Mouse (Mus musculus) midbrain, postnatal 0 days (tissue): Measurements from ENCODE around the gene Dgkh. TPM values are rescaled to one million over a fixed set of nuclear protein-coding genes. Genes with fewer than 3 reads are reported as not detected.

ENCODE experiments used
- ATAC-seq: fragments of 200-750 bp; cut with Nextera tagmentation; 2 replicates; pipeline ENCODE4 v1.8.0; 2017; ENCODE audit warnings: moderate number of reproducible peaks, mild to moderate bottlenecking, moderate TSS enrichment, moderate library complexity; ENCODE audit not compliant: low FRiP score
- DNase-seq: peaks from one replicate; pipeline ENCODE4 v3.0.0-alpha.2; 2015; ENCODE audit warnings: low spot score
- H3K27ac ChIP-seq: fragments of 300-500 bp; sonication (generic); 2 replicates; pipeline ENCODE4 v1.5.1; 2014; ENCODE audit warnings: low read depth, mild to moderate bottlenecking, low read length, mixed read lengths
- H3K27me3 ChIP-seq: fragments of 300-500 bp; sonication (generic); 2 replicates; pipeline ENCODE4 v1.6.1; 2014; ENCODE audit warnings: low read length, control low read depth, mixed read lengths; ENCODE audit not compliant: insufficient read depth
- H3K36me3 ChIP-seq: fragments of 300-500 bp; sonication (generic); 2 replicates; pipeline ENCODE4 v1.6.1; 2014; ENCODE audit warnings: low read length, control low read depth, mixed read lengths; ENCODE audit not compliant: insufficient read depth
- H3K4me1 ChIP-seq: fragments of 300-500 bp; sonication (generic); 2 replicates; pipeline ENCODE4 v1.6.1; 2014; ENCODE audit warnings: mild to moderate bottlenecking, control low read depth, antibody characterized with exemption, low read length, mixed read lengths; ENCODE audit not compliant: insufficient read depth
- H3K4me2 ChIP-seq: fragments of 300-500 bp; sonication (generic); 2 replicates; pipeline ENCODE4 v1.6.1; 2014; ENCODE audit warnings: low read depth, mild to moderate bottlenecking, low read length, mixed read lengths; ENCODE audit not compliant: poor library complexity, severe bottlenecking
- H3K4me3 ChIP-seq: fragments of 300-500 bp; sonication (generic); 2 replicates; pipeline ENCODE4 v1.5.1; 2014; ENCODE audit warnings: low read depth, mild to moderate bottlenecking, low read length, moderate library complexity
- H3K9ac ChIP-seq: fragments of 300-500 bp; sonication (generic); replicated peaks from 2 replicates; pipeline ENCODE4 v1.6.1; 2014; ENCODE audit warnings: mild to moderate bottlenecking, low read length, moderate library complexity, mixed read lengths; ENCODE audit not compliant: poor library complexity, severe bottlenecking
- H3K9me3 ChIP-seq: fragments of 300-500 bp; sonication (generic); 2 replicates; pipeline ENCODE4 v1.6.1; 2016; ENCODE audit warnings: low read length, control low read depth
- CTCF ChIP-seq: IDR thresholded peaks from 2 replicates; pipeline ENCODE4 v1.5.1; 2016; ENCODE audit warnings: antibody characterized with exemption, mild to moderate bottlenecking
- WGBS: fragments of 180-500 bp; shearing (Covaris S2); extraction: QIAGEN DNeasy Blood & Tissue Kit; methylation state at CpG from one replicate; pipeline ENCODE4 v1.1.7; 2014; 5-methylcytosine and 5-hydroxymethylcytosine counted together
- polyA plus RNA-seq: library from polyadenylated mRNA; unstranded; fragments of >200 nt; fragmentation: Nextera tagmentation; extraction: Ambion mirVana; gene quantifications from 2 replicates; pipeline ENCODE4 v1.2.1, GENCODE M21; 2015
- total RNA-seq: library from RNA; depleted of rRNA; stranded (reverse); fragments of >200 nt; gene quantifications from 2 replicates; pipeline ENCODE4 v1.2.3, GENCODE M21; 2014

The Dgkh gene
- total and polyA plus RNA-seq, 2 experiments from 2014 or later: 2.8 to 15.3 TPM

- Histone ChIP-seq H3K4me1 (no peaks in the 10 kb centered on the region), H3K4me3 (no peak overlapping the region), H3K9ac (no peak overlapping the region), H3K27ac (no peak overlapping the region), H3K9me3 (no peaks in the 10 kb centered on the region), H3K4me2 (no peak overlapping the region), H3K27me3 (no peaks in the 10 kb centered on the region), H3K36me3 (no peaks in the 10 kb centered on the region)
- no peak for TF ChIP-seq CTCF
- 82% methylated on average over 7 of the region's 7 CpGs for WGBS
- DNase-seq (no peak), ATAC-seq (no peak)
These were observed 77.5 kb downstream of the Dgkh start for GRCm38 (mm10) chr14:78654939-78655556.

- Histone ChIP-seq H3K4me2 (no peak overlapping the region), H3K27me3 (no peaks in the 10 kb centered on the region), H3K9me3 (no peaks in the 10 kb centered on the region), H3K36me3 (no peaks in the 10 kb centered on the region), H3K4me3 (no peak overlapping the region), H3K4me1 (no peaks in the 10 kb centered on the region), H3K27ac (no peak overlapping the region), H3K9ac (no peak overlapping the region)
- DNase-seq (no peak), ATAC-seq (no peak)
- WGBS: 80% methylated on average over 10 of the region's 10 CpGs
- no peak for TF ChIP-seq CTCF
These were observed 78.4 kb downstream of the Dgkh start for GRCm38 (mm10) chr14:78654196-78654595.

GRCm38 (mm10) chr14:78653333-78653732, 79.2 kb downstream of the Dgkh start:
- DNase-seq (no peak), ATAC-seq (no peak)
- no peak overlapping the region for H3K9ac ChIP-seq
- no peaks in the 10 kb centered on the region for H3K4me1 ChIP-seq
- no peak overlapping the region for H3K4me3 ChIP-seq
- H3K36me3 ChIP-seq: no peaks in the 10 kb centered on the region
- no peak overlapping the region for H3K4me2 ChIP-seq
- 92% methylated on average over 5 of the region's 5 CpGs for WGBS
- no peak overlapping the region for H3K27ac ChIP-seq
- peak; percentile 30; the same call in 1 of the 2 replicates for TF ChIP-seq CTCF
- H3K9me3 ChIP-seq: no peaks in the 10 kb centered on the region
- H3K27me3 ChIP-seq: no peaks in the 10 kb centered on the region

- Histone ChIP-seq H3K4me1 (no peaks in the 10 kb centered on the region), H3K4me2 (no peak overlapping the region), H3K27me3 (no peaks in the 10 kb centered on the region), H3K36me3 (no peaks in the 10 kb centered on the region), H3K4me3 (no peak overlapping the region), H3K9me3 (no peaks in the 10 kb centered on the region), H3K9ac (no peak overlapping the region), H3K27ac (no peak overlapping the region)
- WGBS: 67% methylated on average over 7 of the region's 7 CpGs
- DNase-seq (no peak), ATAC-seq (no peak)
- no peak for TF ChIP-seq CTCF
These were observed 80.9 kb downstream of the Dgkh start for GRCm38 (mm10) chr14:78651696-78652095.

- WGBS: 74% methylated on average over 9 of the region's 9 CpGs
- Histone ChIP-seq H3K9me3 (no peaks in the 10 kb centered on the region), H3K36me3 (no peaks in the 10 kb centered on the region), H3K4me3 (no peak overlapping the region), H3K27ac (no peak overlapping the region), H3K27me3 (no peaks in the 10 kb centered on the region), H3K4me2 (no peak overlapping the region), H3K4me1 (no peaks in the 10 kb centered on the region), H3K9ac (no peak overlapping the region)
- ATAC-seq (no peak), DNase-seq (no peak)
- TF ChIP-seq CTCF: no peak
These were observed 82.0 kb downstream of the Dgkh start for GRCm38 (mm10) chr14:78650379-78651095.

- Histone ChIP-seq H3K27ac (no peak overlapping the region), H3K9ac (no peak overlapping the region), H3K4me2 (no peak overlapping the region), H3K36me3 (no peaks in the 10 kb centered on the region), H3K9me3 (no peaks in the 10 kb centered on the region), H3K4me3 (no peak overlapping the region), H3K4me1 (no peaks in the 10 kb centered on the region), H3K27me3 (no peaks in the 10 kb centered on the region)
- no peak for DNase-seq
- WGBS: 89% methylated on average over 21 of the region's 21 CpGs
- no peak for TF ChIP-seq CTCF
- ATAC-seq: no peak
These were observed 82.9 kb downstream of the Dgkh start for GRCm38 (mm10) chr14:78649525-78650274.
